Mouse (Mus musculus) G1E (cell line): ENCODE data around the gene Antxr1. TPM values are rescaled to one million over a fixed set of nuclear protein-coding genes. Genes with fewer than 3 reads are reported as not detected.

Source experiments
- ATAC-seq: 2 replicates; pipeline ENCODE4 v1.8.0; 2016; ENCODE audit warnings: mild to moderate bottlenecking; ENCODE audit not compliant: insufficient number of reproducible peaks, poor library complexity, low FRiP score, severe bottlenecking; ENCODE audit errors: extremely low read depth
- DNase-seq: peaks from one replicate; pipeline ENCODE4 v3.0.0; 2012; ENCODE audit warnings: low spot score
- H3K27me3 ChIP-seq: 2 replicates; pipeline ENCODE4 v1.6.1; 2012; ENCODE audit warnings: mild to moderate bottlenecking, low read length, inconsistent platforms; ENCODE audit not compliant: insufficient read depth
- H3K36me3 ChIP-seq: replicated peaks from 2 replicates; pipeline ENCODE3; 2012; ENCODE audit warnings: mild to moderate bottlenecking, inconsistent platforms
- H3K4me1 ChIP-seq: 2 replicates; pipeline ENCODE4 v1.6.1; 2012; ENCODE audit warnings: low read depth, low read length, inconsistent platforms, mixed read lengths; ENCODE audit not compliant: insufficient read depth
- H3K4me3 ChIP-seq: 2 replicates; pipeline ENCODE4 v1.5.1; 2012; ENCODE audit warnings: low read depth, mild to moderate bottlenecking, inconsistent platforms, low read length, moderate library complexity, mixed read lengths
- H3K9me3 ChIP-seq: replicated peaks from 2 replicates; pipeline ENCODE4 v1.6.1; 2012; ENCODE audit warnings: inconsistent platforms
- CTCF ChIP-seq: IDR thresholded peaks from 2 replicates; pipeline ENCODE4 v1.5.1; 2012; ENCODE audit warnings: low read depth, low read length, inconsistent platforms, mixed read lengths
- GATA1 ChIP-seq: IDR thresholded peaks from 2 replicates; pipeline ENCODE4 v1.6.1; 2012; ENCODE audit warnings: borderline replicate concordance, low read length, inconsistent platforms, mixed read lengths
- GATA2 ChIP-seq: IDR thresholded peaks from 2 replicates; pipeline ENCODE4 v1.6.1; 2012; ENCODE audit warnings: low read depth, low read length, inconsistent platforms, borderline replicate concordance
- POLR2AphosphoS5 ChIP-seq: IDR thresholded peaks from 2 replicates; pipeline ENCODE4 v1.6.1; 2012; ENCODE audit warnings: low read depth, low read length, inconsistent platforms; ENCODE audit not compliant: insufficient replicate concordance
- TAL1 ChIP-seq: conservative IDR thresholded peaks from 2 replicates; pipeline ENCODE4 v1.6.1; 2012; ENCODE audit warnings: low read depth, low read length, inconsistent platforms, mixed read lengths
- polyA plus RNA-seq: library from polyadenylated mRNA; stranded (reverse); fragments of >175 nt; gene quantifications from 2 replicates; pipeline ENCODE4 v1.2.3, GENCODE M21; 2012
- total RNA-seq, 2 experiments: library from RNA; stranded (forward) in 1 of 2; stranded (reverse) in 1 of 2; fragments of 200-1000 nt in 1 of 2; fragments of >200 nt in 1 of 2; fragmentation: Nextera tagmentation in 1 of 2; gene quantifications; 2 replicates each; pipeline ENCODE4 v1.2.3; 2014 to 2017

Antxr1 gene
- total and polyA plus RNA-seq, 3 experiments: 0.16 TPM; not detected in 2

DNA sequence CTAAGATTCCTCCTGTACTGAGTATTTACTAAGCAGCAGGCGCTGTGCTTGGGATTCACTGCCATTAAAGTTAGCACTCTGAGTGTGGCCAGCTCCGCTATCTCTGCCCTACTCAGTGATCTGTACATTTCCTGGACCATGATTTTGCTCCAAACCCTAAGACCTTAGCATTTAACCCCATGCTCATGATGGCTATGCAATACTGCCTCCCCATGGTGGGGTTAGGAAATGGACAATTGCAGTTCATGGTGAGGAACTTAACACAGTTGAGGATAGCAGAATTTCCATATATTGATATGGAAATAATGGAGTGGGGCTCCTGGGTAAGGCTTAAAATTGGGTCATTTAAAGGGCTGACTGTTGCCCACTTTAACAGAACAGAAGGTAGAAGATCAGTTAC is 12.2 kb downstream of the Antxr1 start:
- Histone ChIP-seq H3K36me3 (no peaks in the 10 kb centered on the region), H3K4me1 (no peaks in the 10 kb centered on the region), H3K4me3 (no peak overlapping the region), H3K27me3 (peaks cover 7% of the 10 kb centered on the region), H3K9me3 (no peaks in the 10 kb centered on the region)
- TF ChIP-seq GATA2: no peak
- TF ChIP-seq CTCF: no peak
- ATAC-seq (no peak), DNase-seq (no peak)

DNA sequence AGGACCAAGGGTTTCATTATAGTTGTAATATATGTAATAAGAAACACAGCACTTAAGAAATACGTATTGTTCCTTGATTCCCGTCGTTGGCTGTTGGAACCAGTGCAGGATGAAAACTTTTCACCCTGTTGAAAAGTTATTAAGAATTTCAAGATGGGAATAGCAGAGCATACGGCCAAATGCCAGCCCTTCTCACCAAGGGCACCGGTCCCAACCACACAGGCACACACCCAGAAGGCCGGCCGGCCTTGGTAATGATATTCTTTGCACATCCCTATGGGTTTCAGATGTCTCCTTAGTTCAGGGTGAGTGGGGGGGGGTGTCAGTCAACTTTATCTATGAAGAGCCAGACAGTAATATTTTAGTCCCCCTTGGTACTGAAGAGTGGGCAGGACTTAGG is 17.0 kb downstream of the Antxr1 start:
- Histone ChIP-seq H3K4me1 (no peaks in the 10 kb centered on the region), H3K27me3 (peaks cover 8% of the 10 kb centered on the region), H3K36me3 (no peaks in the 10 kb centered on the region), H3K9me3 (no peaks in the 10 kb centered on the region), H3K4me3 (no peak overlapping the region)
- ATAC-seq: no peak
- no peak for DNase-seq
- no peak for TF ChIP-seq CTCF
- TF ChIP-seq TAL1: no peak
- no peak for TF ChIP-seq GATA2
- TF ChIP-seq GATA1: no peak
- no peak for TF ChIP-seq POLR2AphosphoS5

DNA sequence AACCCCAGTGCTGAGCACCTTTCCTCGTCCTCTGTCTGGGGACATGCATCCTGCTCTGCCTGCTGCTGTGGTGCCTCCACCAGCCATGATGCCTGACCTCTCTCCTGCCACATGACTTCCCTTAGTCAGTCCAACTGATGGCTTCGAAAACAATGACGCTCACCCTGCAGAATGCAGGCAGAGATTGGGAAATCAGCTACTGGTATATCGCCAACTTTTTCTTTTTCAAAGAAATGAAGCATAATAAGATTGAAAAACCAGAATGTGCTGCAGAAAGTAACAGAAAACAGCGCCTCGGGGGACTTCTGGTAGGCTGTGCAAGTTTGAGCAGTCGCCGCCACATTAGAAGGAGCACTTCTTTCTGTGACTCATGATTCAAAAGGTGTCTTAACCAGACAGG is 18.7 kb downstream of the Antxr1 start:
- TF ChIP-seq GATA1 (no peak), CTCF (no peak), GATA2 (no peak), TAL1 (no peak), POLR2AphosphoS5 (no peak)
- Histone ChIP-seq H3K27me3 (peaks cover 5% of the 10 kb centered on the region), H3K36me3 (no peaks in the 10 kb centered on the region), H3K9me3 (no peaks in the 10 kb centered on the region), H3K4me3 (no peak overlapping the region), H3K4me1 (no peaks in the 10 kb centered on the region)
- ATAC-seq (no peak), DNase-seq (no peak)

DNA sequence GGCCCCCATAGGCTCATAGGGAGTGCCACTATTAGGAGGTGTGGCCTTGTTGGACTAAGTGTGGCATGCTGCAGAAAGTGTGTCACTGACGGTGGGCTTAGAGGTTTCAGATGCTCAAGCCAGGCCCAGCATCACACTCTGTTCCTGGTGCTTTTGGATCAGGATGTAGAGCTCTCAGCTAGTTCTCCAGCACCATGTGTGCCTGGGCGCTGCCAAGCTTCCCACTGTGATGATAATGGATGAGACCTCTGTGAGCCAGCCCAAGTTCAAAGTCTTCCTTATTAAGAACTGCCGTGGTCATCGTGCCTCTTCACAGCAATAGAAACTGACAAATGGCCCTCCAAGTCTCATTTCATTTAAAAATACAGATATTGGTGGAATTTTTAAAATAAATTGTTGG is 22.9 kb downstream of the Antxr1 start:
- H3K9me3 ChIP-seq: no peaks in the 10 kb centered on the region
- H3K4me3 ChIP-seq: no peak overlapping the region
- no peak for TF ChIP-seq GATA2
- TF ChIP-seq CTCF: no peak
- TF ChIP-seq POLR2AphosphoS5: no peak
- TF ChIP-seq GATA1: no peak
- no peak for TF ChIP-seq TAL1
- no peaks in the 10 kb centered on the region for H3K4me1 ChIP-seq
- ATAC-seq: no peak
- peaks cover 13% of the 10 kb centered on the region for H3K27me3 ChIP-seq
- no peak for DNase-seq
- no peaks in the 10 kb centered on the region for H3K36me3 ChIP-seq

DNA sequence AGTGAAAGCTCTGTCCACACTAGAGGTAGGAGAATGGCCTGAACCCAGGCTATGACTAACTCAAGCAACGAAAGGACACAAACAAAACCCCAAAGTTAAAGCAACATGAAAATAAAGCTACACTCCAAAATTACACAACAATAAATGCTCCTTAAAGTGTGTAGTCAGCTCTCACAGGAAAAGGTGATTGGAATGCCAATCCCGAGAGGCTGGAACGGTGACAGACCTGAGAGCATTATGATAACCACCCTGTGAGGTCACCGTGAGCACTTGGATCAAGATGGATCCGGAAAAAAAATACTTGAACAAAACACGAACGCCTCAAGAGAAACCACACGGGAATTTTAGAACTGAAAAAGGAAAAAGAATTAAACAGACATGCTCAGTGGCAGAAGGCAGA is 31.1 kb downstream of the Antxr1 start:
- Histone ChIP-seq H3K27me3 (peaks cover 14% of the 10 kb centered on the region), H3K36me3 (no peaks in the 10 kb centered on the region), H3K9me3 (no peaks in the 10 kb centered on the region), H3K4me1 (no peaks in the 10 kb centered on the region), H3K4me3 (no peak overlapping the region)
- no peak for ATAC-seq
- no peak for DNase-seq
- TF ChIP-seq GATA2 (no peak), TAL1 (no peak), GATA1 (no peak), CTCF (no peak), POLR2AphosphoS5 (no peak)

DNA sequence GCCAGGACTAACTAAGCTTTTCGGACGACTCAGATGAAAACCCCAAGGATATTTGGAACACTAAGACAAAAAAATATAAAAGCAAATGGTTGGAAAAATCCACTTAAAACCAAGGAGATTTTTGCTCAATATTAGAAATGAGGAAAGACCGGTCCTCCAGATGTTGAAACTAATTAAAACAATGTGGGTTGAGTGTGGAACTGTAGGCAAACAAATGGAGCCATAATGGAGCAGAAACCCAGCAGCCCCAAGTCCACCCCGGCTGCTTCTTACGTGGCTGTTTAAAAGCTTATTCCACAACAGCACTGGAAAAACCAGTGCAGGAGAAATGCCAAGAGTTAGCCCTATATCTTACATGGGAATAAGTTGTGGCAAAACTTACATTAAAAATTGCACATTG is 32.9 kb downstream of the Antxr1 start:
- no peak for ATAC-seq
- peaks cover 19% of the 10 kb centered on the region for H3K27me3 ChIP-seq
- H3K4me3 ChIP-seq: no peak overlapping the region
- H3K9me3 ChIP-seq: no peaks in the 10 kb centered on the region
- H3K4me1 ChIP-seq: no peaks in the 10 kb centered on the region
- no peak for TF ChIP-seq GATA1
- no peak for TF ChIP-seq POLR2AphosphoS5
- TF ChIP-seq GATA2: no peak
- no peak for TF ChIP-seq CTCF
- no peak for TF ChIP-seq TAL1
- no peaks in the 10 kb centered on the region for H3K36me3 ChIP-seq
- no peak for DNase-seq

DNA sequence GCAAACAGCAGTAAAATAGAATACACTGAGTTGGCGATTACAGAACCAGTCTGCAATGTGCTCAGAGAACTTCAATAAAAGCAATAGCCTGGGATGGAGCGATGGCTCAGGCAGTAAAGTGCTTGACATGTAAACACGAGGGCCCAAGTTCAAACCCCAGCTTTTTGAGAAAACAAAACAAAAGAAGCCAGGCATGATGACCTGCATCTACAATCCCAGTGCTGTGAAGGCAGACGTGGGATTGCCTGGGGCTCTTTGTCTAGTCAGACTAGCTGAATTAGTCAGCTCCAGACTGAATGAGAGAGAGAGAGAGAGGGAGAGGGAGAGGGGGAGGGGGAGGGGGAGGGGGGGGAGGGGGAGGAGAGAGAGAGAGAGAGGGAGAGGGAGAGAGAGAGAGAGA is 33.6 kb downstream of the Antxr1 start:
- TF ChIP-seq CTCF: no peak
- no peak for TF ChIP-seq TAL1
- no peak for TF ChIP-seq GATA1
- TF ChIP-seq POLR2AphosphoS5: no peak
- no peak for TF ChIP-seq GATA2
- DNase-seq (no peak), ATAC-seq (no peak)
- Histone ChIP-seq H3K4me3 (no peak overlapping the region), H3K36me3 (no peaks in the 10 kb centered on the region), H3K9me3 (no peaks in the 10 kb centered on the region), H3K27me3 (peaks cover 24% of the 10 kb centered on the region), H3K4me1 (no peaks in the 10 kb centered on the region)
